Mouse (Mus musculus) stomach, postnatal 0 days (tissue): Measurements from ENCODE around the gene Med13l.

ENCODE experiments used
- CTCF ChIP-seq: IDR thresholded peaks from 2 replicates; pipeline ENCODE4 v1.5.1; 2016; ENCODE audit warnings: antibody characterized with exemption, low read depth, mild to moderate bottlenecking, moderate library complexity
- EP300 ChIP-seq: optimal IDR thresholded peaks from 2 replicates; pipeline ENCODE3; 2016; ENCODE audit warnings: antibody characterized with exemption

- no peak for TF ChIP-seq EP300
- TF ChIP-seq CTCF: no peak
Observed at GRCm38 (mm10) chr5:118679283-118679835, 118.9 kb downstream of the Med13l start.
